Mouse (Mus musculus) megakaryocyte, embryonic 14.5 days (primary cell): ENCODE measurements around the gene Rundc1.

Experiments used
- FLI1 ChIP-seq: IDR thresholded peaks from 2 replicates; pipeline ENCODE4 v1.6.1; 2012; ENCODE audit warnings: low read length, inconsistent platforms, mixed read lengths
- GATA1 ChIP-seq: IDR thresholded peaks from 3 replicates; pipeline ENCODE4 v1.6.1; 2012; ENCODE audit warnings: mixed read lengths, low read length, inconsistent platforms, borderline replicate concordance

GRCm38 (mm10) chr11:101469155-101469554, 44.3 kb downstream of the Rundc1 start:
- TF ChIP-seq GATA1 (no peak), FLI1 (no peak)
